Mouse (Mus musculus) limb, embryonic 10.5 days (tissue): ENCODE results near the gene Retsat. TPM values are rescaled to one million over a fixed set of nuclear protein-coding genes. Genes with fewer than 3 reads are reported as not detected.

Source experiments
- DNase-seq: peaks from one replicate; pipeline ENCODE4 v3.0.0-alpha.2; 2017; ENCODE audit warnings: low spot score
- H3K27ac ChIP-seq: fragments of 300-500 bp; sonication (generic); 2 replicates; pipeline ENCODE4 v1.5.1; 2016; ENCODE audit warnings: mild to moderate bottlenecking
- H3K27me3 ChIP-seq: fragments of 300-500 bp; sonication (generic); 2 replicates; pipeline ENCODE4 v1.6.1; 2016; ENCODE audit warnings: low read depth, mild to moderate bottlenecking; ENCODE audit not compliant: poor library complexity, severe bottlenecking
- H3K36me3 ChIP-seq: fragments of 300-500 bp; sonication (generic); 2 replicates; pipeline ENCODE4 v1.6.1; 2016; ENCODE audit warnings: mild to moderate bottlenecking, moderate library complexity
- H3K4me1 ChIP-seq: fragments of 300-500 bp; sonication (generic); 2 replicates; pipeline ENCODE4 v1.6.1; 2016
- H3K4me3 ChIP-seq: fragments of 300-500 bp; sonication (generic); 2 replicates; pipeline ENCODE4 v1.5.1; 2016; ENCODE audit warnings: mild to moderate bottlenecking, moderate library complexity
- H3K9me3 ChIP-seq: fragments of 300-500 bp; sonication (generic); replicated peaks from 2 replicates; pipeline ENCODE4 v1.6.1; 2016; ENCODE audit warnings: mild to moderate bottlenecking
- WGBS: fragments of 180-500 bp; shearing (Covaris S2); methylation state at CpG from one replicate; pipeline ENCODE4 v1.1.7; 2016; 5-methylcytosine and 5-hydroxymethylcytosine counted together
- polyA plus RNA-seq: library from polyadenylated mRNA; unstranded; fragments of >200 nt; fragmentation: Nextera tagmentation; extraction: Ambion mirVana; gene quantifications from 2 replicates; pipeline ENCODE4 v1.2.1, GENCODE M21; 2016

Gene Retsat
- polyA plus RNA-seq, 1 experiment from 2014 or later: 10.1 TPM

- peaks cover 14% of the 10 kb centered on the region for H3K36me3 ChIP-seq
- no peak overlapping the region for H3K4me3 ChIP-seq
- no peak overlapping the region for H3K27ac ChIP-seq
- no peaks in the 10 kb centered on the region for H3K9me3 ChIP-seq
- H3K4me1 ChIP-seq: peaks cover 21% of the 10 kb centered on the region
- H3K27me3 ChIP-seq: no peaks in the 10 kb centered on the region
- 89% methylated on average over 10 of the region's 10 CpGs for WGBS
- DNase-seq: no peak
These were observed 29.5 kb upstream of the Retsat start for GRCm38 (mm10) chr6:72568736-72569135.

GRCm38 (mm10) chr6:72570644-72571397, 27.5 kb upstream of the Retsat start:
- Histone ChIP-seq H3K27me3 (no peaks in the 10 kb centered on the region), H3K4me1 (peaks cover 6% of the 10 kb centered on the region), H3K4me3 (no peak overlapping the region), H3K27ac (no peak overlapping the region), H3K9me3 (no peaks in the 10 kb centered on the region), H3K36me3 (peaks cover 16% of the 10 kb centered on the region)
- 84% methylated on average over 10 of the region's 10 CpGs for WGBS
- DNase-seq: no peak

- Histone ChIP-seq H3K9me3 (no peaks in the 10 kb centered on the region), H3K4me3 (no peak overlapping the region), H3K27ac (no peak overlapping the region), H3K27me3 (no peaks in the 10 kb centered on the region), H3K4me1 (no peaks in the 10 kb centered on the region), H3K36me3 (peaks cover 16% of the 10 kb centered on the region)
- DNase-seq: no peak
- WGBS: 52% methylated on average over 3 of the region's 3 CpGs
These were observed 26.4 kb upstream of the Retsat start for GRCm38 (mm10) chr6:72571826-72572225.

DNA sequence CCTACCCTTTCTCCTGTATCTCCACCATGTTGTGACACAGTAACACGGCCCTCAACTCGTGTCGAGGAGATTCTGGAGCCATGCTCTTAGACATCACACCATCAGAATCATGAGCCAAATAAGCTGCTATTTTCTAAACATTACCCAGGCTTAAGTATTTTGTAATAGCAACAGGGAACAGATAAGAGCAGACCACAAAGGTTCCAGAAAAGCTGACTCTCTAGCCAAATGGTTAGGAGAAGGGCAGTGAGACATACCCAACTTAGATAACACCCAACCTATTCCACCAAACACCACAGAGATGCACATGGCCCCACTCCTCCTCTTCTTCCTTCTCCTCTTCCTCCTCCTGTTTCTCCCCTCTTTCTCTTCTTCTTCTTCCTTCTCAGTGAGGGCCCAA, 22.2 kb upstream of the Retsat start:
- no peaks in the 10 kb centered on the region for H3K9me3 ChIP-seq
- H3K36me3 ChIP-seq: peaks cover 14% of the 10 kb centered on the region
- no peaks in the 10 kb centered on the region for H3K27me3 ChIP-seq
- no peaks in the 10 kb centered on the region for H3K4me1 ChIP-seq
- DNase-seq: no peak
- WGBS: 97% methylated on average over 3 of the region's 3 CpGs
- no peak overlapping the region for H3K27ac ChIP-seq
- no peak overlapping the region for H3K4me3 ChIP-seq

DNA sequence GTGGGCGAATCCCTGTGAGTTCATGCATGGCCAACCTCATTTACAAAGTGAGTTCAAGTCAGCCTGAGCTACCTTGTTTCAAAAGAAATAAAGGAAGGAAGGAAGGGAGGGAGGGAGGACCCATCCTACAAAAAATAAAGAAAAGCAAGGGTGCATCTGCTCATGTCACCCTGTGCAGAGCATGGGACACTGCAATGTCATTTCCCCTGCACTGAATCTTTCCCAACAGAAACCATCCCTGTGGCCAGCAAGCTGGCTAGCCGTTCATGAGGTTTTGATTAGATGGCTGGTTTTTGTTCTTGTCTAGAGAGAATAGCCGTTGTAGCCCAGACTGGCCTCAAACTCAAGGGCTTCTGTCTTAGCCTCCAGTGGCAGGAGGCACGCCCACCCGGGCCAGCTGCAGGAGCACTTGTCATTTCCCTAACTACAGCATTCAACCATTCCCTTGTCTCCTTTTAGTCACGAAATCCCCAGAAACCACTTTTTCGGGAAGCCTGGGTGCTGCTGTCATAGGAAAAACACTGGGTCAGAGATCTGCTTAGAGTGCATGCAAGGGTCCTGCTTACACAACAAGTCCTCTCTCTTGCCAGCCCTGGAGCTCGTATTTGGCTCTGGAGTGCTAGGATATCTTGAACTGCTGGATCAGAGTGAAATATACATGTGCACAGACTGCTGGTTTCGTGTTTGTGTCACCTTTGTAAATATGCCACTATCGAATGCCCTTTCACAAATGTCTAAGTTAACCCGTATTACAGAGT, 16.5 kb upstream of the Retsat start:
- H3K27ac ChIP-seq: no peak overlapping the region
- H3K9me3 ChIP-seq: no peaks in the 10 kb centered on the region
- H3K36me3 ChIP-seq: peaks cover 14% of the 10 kb centered on the region
- H3K4me3 ChIP-seq: no peak overlapping the region
- WGBS: 77% methylated on average over 11 of the region's 11 CpGs
- no peaks in the 10 kb centered on the region for H3K27me3 ChIP-seq
- DNase-seq: no peak
- H3K4me1 ChIP-seq: peaks cover 6% of the 10 kb centered on the region; the same call in 1 of the 2 replicates

DNA sequence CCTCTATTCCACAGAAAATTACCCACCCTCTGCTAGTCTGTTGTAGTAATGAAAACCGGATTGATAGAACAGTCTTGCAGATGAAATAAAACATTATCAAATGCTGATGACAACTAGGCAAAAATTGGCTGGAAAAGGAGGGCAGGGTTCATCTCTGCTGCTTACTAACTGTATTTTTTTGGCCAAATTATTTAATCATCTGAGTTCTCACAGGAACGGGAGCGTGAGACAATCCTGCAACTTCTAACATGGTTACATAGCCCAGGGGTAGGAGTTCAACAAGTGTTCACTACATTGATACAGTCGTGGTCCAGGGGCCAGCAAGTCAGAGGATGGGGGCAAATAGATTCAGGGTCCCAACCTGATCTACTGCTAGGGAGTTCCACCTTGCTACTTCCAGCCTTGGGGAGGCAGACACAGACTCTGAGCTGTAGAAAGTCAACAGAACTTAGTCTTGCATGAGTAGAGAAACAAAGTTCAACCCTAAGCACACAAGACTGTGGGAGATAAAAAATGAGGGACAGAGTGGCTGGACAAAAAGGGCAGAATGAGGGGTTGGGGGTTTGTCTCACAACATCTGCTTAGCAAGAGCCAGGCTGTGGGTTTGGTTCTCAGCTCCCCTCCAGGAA, 14.9 kb upstream of the Retsat start:
- no peaks in the 10 kb centered on the region for H3K27me3 ChIP-seq
- no peak overlapping the region for H3K4me3 ChIP-seq
- 86% methylated on average over 4 of the region's 4 CpGs for WGBS
- H3K9me3 ChIP-seq: no peaks in the 10 kb centered on the region
- peaks cover 6% of the 10 kb centered on the region; the same call in 1 of the 2 replicates for H3K4me1 ChIP-seq
- no peak for DNase-seq
- H3K27ac ChIP-seq: no peak overlapping the region
- peaks cover 15% of the 10 kb centered on the region; the same call in 1 of the 2 replicates for H3K36me3 ChIP-seq

GRCm38 (mm10) chr6:72584154-72584553, 14.1 kb upstream of the Retsat start:
- H3K4me3 ChIP-seq: no peak overlapping the region
- 80% methylated on average over 11 of the region's 11 CpGs for WGBS
- H3K27ac ChIP-seq: no peak overlapping the region
- no peaks in the 10 kb centered on the region for H3K27me3 ChIP-seq
- peaks cover 6% of the 10 kb centered on the region; the same call in 1 of the 2 replicates for H3K4me1 ChIP-seq
- DNase-seq: no peak
- peaks cover 15% of the 10 kb centered on the region; the same call in 1 of the 2 replicates for H3K36me3 ChIP-seq
- no peaks in the 10 kb centered on the region for H3K9me3 ChIP-seq

DNA sequence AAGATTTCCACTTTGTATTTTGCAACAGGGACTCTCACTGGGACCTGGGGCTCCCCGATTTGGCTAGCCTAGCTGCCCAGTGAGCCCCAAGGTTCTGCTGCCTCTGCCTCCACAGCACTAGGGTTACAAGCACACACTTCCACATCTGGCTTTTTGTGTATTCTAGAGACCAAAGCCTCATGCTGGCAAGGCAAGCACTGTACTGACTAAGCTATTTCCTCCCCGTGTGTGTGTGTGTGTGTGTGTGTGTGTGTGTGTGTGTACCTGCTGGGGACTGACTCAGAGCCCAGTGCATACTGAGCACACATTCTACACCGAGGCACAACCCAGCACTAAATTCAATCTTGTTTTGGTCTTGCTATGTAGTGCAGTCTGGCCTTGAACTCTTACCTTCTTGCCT, 11.6 kb upstream of the Retsat start:
- DNase-seq: no peak
- no peak overlapping the region for H3K4me3 ChIP-seq
- peaks cover 4% of the 10 kb centered on the region; the same call in 1 of the 2 replicates for H3K4me1 ChIP-seq
- H3K9me3 ChIP-seq: no peaks in the 10 kb centered on the region
- 90% methylated on average over 3 of the region's 3 CpGs for WGBS
- no peak overlapping the region for H3K27ac ChIP-seq
- H3K27me3 ChIP-seq: no peaks in the 10 kb centered on the region
- H3K36me3 ChIP-seq: peaks cover 15% of the 10 kb centered on the region; the same call in 1 of the 2 replicates

DNA sequence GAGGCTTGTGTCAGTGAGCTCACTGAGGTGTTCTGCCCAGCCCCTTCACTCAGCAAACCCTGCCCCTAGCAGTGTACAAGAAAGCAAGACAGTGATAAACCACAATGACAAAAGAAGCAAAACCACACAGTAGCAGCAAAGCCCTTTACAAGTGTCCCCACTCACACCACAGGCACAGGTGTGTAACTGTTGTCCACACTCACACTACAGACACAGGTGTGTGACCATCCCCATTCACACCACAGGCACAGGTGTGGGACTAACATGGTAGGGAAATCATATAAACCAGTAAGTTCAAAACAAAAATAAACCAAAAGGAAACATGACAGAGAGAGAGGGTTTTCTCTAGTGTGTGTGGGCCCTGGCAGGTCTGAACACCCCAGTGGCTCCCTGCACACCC, 10.0 kb upstream of the Retsat start:
- no peak overlapping the region for H3K27ac ChIP-seq
- H3K9me3 ChIP-seq: no peaks in the 10 kb centered on the region
- no peaks in the 10 kb centered on the region for H3K27me3 ChIP-seq
- no peak for DNase-seq
- H3K4me1 ChIP-seq: no peaks in the 10 kb centered on the region
- H3K36me3 ChIP-seq: peaks cover 15% of the 10 kb centered on the region; the same call in 1 of the 2 replicates
- no peak overlapping the region for H3K4me3 ChIP-seq

- Histone ChIP-seq H3K27ac (no peak overlapping the region), H3K4me3 (no peak overlapping the region), H3K4me1 (no peaks in the 10 kb centered on the region), H3K27me3 (no peaks in the 10 kb centered on the region), H3K36me3 (0 out of 2 replicates have a peak, but pooled peaks cover 6% of the 10 kb centered on the region), H3K9me3 (no peaks in the 10 kb centered on the region)
- no peak for DNase-seq
These were observed 8.2 kb upstream of the Retsat start for GRCm38 (mm10) chr6:72590111-72590510.

GRCm38 (mm10) chr6:72593011-72593803, 5.1 kb upstream of the Retsat start:
- H3K27me3 ChIP-seq: no peaks in the 10 kb centered on the region
- H3K4me3 ChIP-seq: no peak overlapping the region
- WGBS: 83% methylated on average over 6 of the region's 6 CpGs
- H3K4me1 ChIP-seq: peaks cover 13% of the 10 kb centered on the region
- H3K9me3 ChIP-seq: no peaks in the 10 kb centered on the region
- DNase-seq: no peak
- no peaks in the 10 kb centered on the region for H3K36me3 ChIP-seq
- no peak overlapping the region for H3K27ac ChIP-seq

- no peaks in the 10 kb centered on the region for H3K36me3 ChIP-seq
- no peak overlapping the region for H3K27ac ChIP-seq
- DNase-seq: no peak
- WGBS: 74% methylated on average over 5 of the region's 5 CpGs
- peaks cover 17% of the 10 kb centered on the region for H3K4me1 ChIP-seq
- no peak overlapping the region for H3K4me3 ChIP-seq
- H3K9me3 ChIP-seq: no peaks in the 10 kb centered on the region
- H3K27me3 ChIP-seq: no peaks in the 10 kb centered on the region
These were observed 4.4 kb upstream of the Retsat start for GRCm38 (mm10) chr6:72593914-72594313.
